Mouse (Mus musculus): ENCODE data around the gene Nup107. TPM values are rescaled to one million over a fixed set of nuclear protein-coding genes. Genes with fewer than 3 reads are reported as not detected.
"Not testable (repeated sequence)": the region's sequence is repeated elsewhere in the genome, so short reads cannot be mapped to it uniquely, and the experiment has no call there.

Gene Nup107
- total RNA-seq, 2 experiments from 2014 or later: 5.5 to 5.6 TPM

GRCm38 (mm10) chr10:117738140-117738921 is 54.2 kb downstream of the Nup107 start:
- no peak for DNase-seq (ENCODE audit: low spot score)

GRCm38 (mm10) chr10:117737498-117737897 is 55.0 kb downstream of the Nup107 start:
- DNase-seq (ENCODE audit: low spot score): not testable (repeated sequence)

GRCm38 (mm10) chr10:117737075-117737474 is 55.4 kb downstream of the Nup107 start:
- no peak for DNase-seq (ENCODE audit: low spot score)

- DNase-seq (ENCODE audit: low spot score): no peak
These were observed 55.9 kb downstream of the Nup107 start for GRCm38 (mm10) chr10:117736573-117736972.

- not testable (repeated sequence) for DNase-seq (ENCODE audit: low spot score)
These were observed 57.1 kb downstream of the Nup107 start for GRCm38 (mm10) chr10:117735396-117735795.

- DNase-seq (ENCODE audit: low spot score): not testable (repeated sequence)
These were observed 58.2 kb downstream of the Nup107 start for GRCm38 (mm10) chr10:117734104-117734852.

- not testable (repeated sequence) for DNase-seq (ENCODE audit: low spot score)
These were observed 58.9 kb downstream of the Nup107 start for GRCm38 (mm10) chr10:117733626-117734025.

- DNase-seq (ENCODE audit: low spot score): no peak
These were observed 59.4 kb downstream of the Nup107 start for GRCm38 (mm10) chr10:117732962-117733592.

GRCm38 (mm10) chr10:117732184-117732583 is 60.3 kb downstream of the Nup107 start:
- DNase-seq (ENCODE audit: low spot score): no peak

- DNase-seq (ENCODE audit: low spot score): peak; percentile 38
These were observed 61.0 kb downstream of the Nup107 start for GRCm38 (mm10) chr10:117731244-117732101.

GRCm38 (mm10) chr10:117730637-117731203 is 61.8 kb downstream of the Nup107 start:
- no peak for DNase-seq (ENCODE audit: low spot score)

- no peak for DNase-seq (ENCODE audit: low spot score)
These were observed 62.4 kb downstream of the Nup107 start for GRCm38 (mm10) chr10:117730140-117730539.

GRCm38 (mm10) chr10:117729139-117729814 is 63.2 kb downstream of the Nup107 start:
- no peak for DNase-seq (ENCODE audit: low spot score)

GRCm38 (mm10) chr10:117728574-117728973 is 63.9 kb downstream of the Nup107 start:
- DNase-seq (ENCODE audit: low spot score): no peak

GRCm38 (mm10) chr10:117727518-117728110 is 64.9 kb downstream of the Nup107 start:
- no peak for DNase-seq (ENCODE audit: low spot score)

- no peak for DNase-seq (ENCODE audit: low spot score)
These were observed 65.6 kb downstream of the Nup107 start for GRCm38 (mm10) chr10:117726888-117727385.

- DNase-seq (ENCODE audit: low spot score): no peak
These were observed 66.2 kb downstream of the Nup107 start for GRCm38 (mm10) chr10:117726350-117726749.

GRCm38 (mm10) chr10:117725671-117726070 is 66.8 kb downstream of the Nup107 start:
- DNase-seq (ENCODE audit: low spot score): no peak

- DNase-seq (ENCODE audit: low spot score): no peak
These were observed 67.6 kb downstream of the Nup107 start for GRCm38 (mm10) chr10:117724804-117725361.
